Mouse (Mus musculus) G1E (cell line): Measurements from ENCODE around the gene Sun1. TPM values are rescaled to one million over a fixed set of nuclear protein-coding genes. Genes with fewer than 3 reads are reported as not detected.

ENCODE experiments used
- ATAC-seq: 2 replicates; pipeline ENCODE4 v1.8.0; 2016; ENCODE audit warnings: mild to moderate bottlenecking; ENCODE audit not compliant: insufficient number of reproducible peaks, poor library complexity, low FRiP score, severe bottlenecking; ENCODE audit errors: extremely low read depth
- DNase-seq: peaks from one replicate; pipeline ENCODE4 v3.0.0; 2012; ENCODE audit warnings: low spot score
- H3K27me3 ChIP-seq: 2 replicates; pipeline ENCODE4 v1.6.1; 2012; ENCODE audit warnings: mild to moderate bottlenecking, low read length, inconsistent platforms; ENCODE audit not compliant: insufficient read depth
- H3K36me3 ChIP-seq: replicated peaks from 2 replicates; pipeline ENCODE3; 2012; ENCODE audit warnings: mild to moderate bottlenecking, inconsistent platforms
- H3K4me1 ChIP-seq: 2 replicates; pipeline ENCODE4 v1.6.1; 2012; ENCODE audit warnings: low read depth, low read length, inconsistent platforms, mixed read lengths; ENCODE audit not compliant: insufficient read depth
- H3K4me3 ChIP-seq: 2 replicates; pipeline ENCODE4 v1.5.1; 2012; ENCODE audit warnings: low read depth, mild to moderate bottlenecking, inconsistent platforms, low read length, moderate library complexity, mixed read lengths
- H3K9me3 ChIP-seq: replicated peaks from 2 replicates; pipeline ENCODE4 v1.6.1; 2012; ENCODE audit warnings: inconsistent platforms
- CTCF ChIP-seq: IDR thresholded peaks from 2 replicates; pipeline ENCODE4 v1.5.1; 2012; ENCODE audit warnings: low read depth, low read length, inconsistent platforms, mixed read lengths
- GATA1 ChIP-seq: IDR thresholded peaks from 2 replicates; pipeline ENCODE4 v1.6.1; 2012; ENCODE audit warnings: borderline replicate concordance, low read length, inconsistent platforms, mixed read lengths
- GATA2 ChIP-seq: IDR thresholded peaks from 2 replicates; pipeline ENCODE4 v1.6.1; 2012; ENCODE audit warnings: low read depth, low read length, inconsistent platforms, borderline replicate concordance
- POLR2AphosphoS5 ChIP-seq: IDR thresholded peaks from 2 replicates; pipeline ENCODE4 v1.6.1; 2012; ENCODE audit warnings: low read depth, low read length, inconsistent platforms; ENCODE audit not compliant: insufficient replicate concordance
- TAL1 ChIP-seq: conservative IDR thresholded peaks from 2 replicates; pipeline ENCODE4 v1.6.1; 2012; ENCODE audit warnings: low read depth, low read length, inconsistent platforms, mixed read lengths
- polyA plus RNA-seq: library from polyadenylated mRNA; stranded (reverse); fragments of >175 nt; gene quantifications from 2 replicates; pipeline ENCODE4 v1.2.3, GENCODE M21; 2012
- total RNA-seq, 2 experiments: library from RNA; stranded (forward) in 1 of 2; stranded (reverse) in 1 of 2; fragments of 200-1000 nt in 1 of 2; fragments of >200 nt in 1 of 2; fragmentation: Nextera tagmentation in 1 of 2; gene quantifications; 2 replicates each; pipeline ENCODE4 v1.2.3; 2014 to 2017

The Sun1 gene
- total and polyA plus RNA-seq, 3 experiments = 11.8 to 61.2 (median 45.7) TPM

- ATAC-seq = no peak
- Histone ChIP-seq H3K9me3 (no peaks in the 10 kb centered on the region), H3K36me3 (peaks cover 50% of the 10 kb centered on the region), H3K27me3 (peaks cover 9% of the 10 kb centered on the region; the same call in 1 of the 2 replicates), H3K4me1 (peaks cover 32% of the 10 kb centered on the region), H3K4me3 (no peak overlapping the region)
- no peak for DNase-seq
- no peak for TF ChIP-seq GATA1
- no peak for TF ChIP-seq GATA2
- TF ChIP-seq POLR2AphosphoS5 = no peak
- TF ChIP-seq CTCF = no peak
Measured at GRCm38 (mm10) chr5:139270806-139271521, 70.5 kb downstream of the Sun1 start.

DNA sequence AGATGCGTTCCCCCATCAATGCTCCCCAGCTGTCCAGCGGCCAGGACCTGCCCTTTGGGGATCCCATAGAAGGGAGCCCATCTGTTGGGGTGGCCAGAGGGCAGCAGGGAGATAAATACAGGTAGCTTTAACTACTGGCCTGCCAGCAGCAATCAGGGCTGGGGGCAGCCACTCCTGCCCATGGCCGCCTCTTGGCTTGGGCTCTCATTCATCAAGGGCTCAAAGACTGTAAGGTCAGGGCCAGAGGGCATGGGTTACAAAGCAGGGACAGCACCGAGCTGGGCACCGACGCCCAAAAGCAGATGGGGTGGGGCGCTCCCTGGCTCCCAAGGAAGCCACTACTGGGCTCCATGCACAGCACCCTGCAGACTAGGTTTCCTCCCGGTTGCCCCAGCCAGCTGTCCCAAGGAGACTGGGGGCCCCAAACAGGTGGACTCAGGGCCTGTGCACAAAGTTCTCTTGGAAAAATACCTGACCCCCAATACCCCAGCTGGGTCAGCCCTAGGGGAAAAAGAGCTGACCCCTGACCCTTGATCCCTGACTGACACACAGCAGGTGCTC lies 71.6 kb downstream of the Sun1 start:
- ATAC-seq = no peak
- Histone ChIP-seq H3K4me1 (peaks cover 32% of the 10 kb centered on the region), H3K27me3 (peaks cover 9% of the 10 kb centered on the region; the same call in 1 of the 2 replicates), H3K9me3 (no peaks in the 10 kb centered on the region), H3K4me3 (no peak overlapping the region), H3K36me3 (peaks cover 39% of the 10 kb centered on the region)
- no peak for DNase-seq
- TF ChIP-seq GATA2 (no peak), CTCF (no peak), GATA1 (no peak), TAL1 (no peak), POLR2AphosphoS5 (no peak)

DNA sequence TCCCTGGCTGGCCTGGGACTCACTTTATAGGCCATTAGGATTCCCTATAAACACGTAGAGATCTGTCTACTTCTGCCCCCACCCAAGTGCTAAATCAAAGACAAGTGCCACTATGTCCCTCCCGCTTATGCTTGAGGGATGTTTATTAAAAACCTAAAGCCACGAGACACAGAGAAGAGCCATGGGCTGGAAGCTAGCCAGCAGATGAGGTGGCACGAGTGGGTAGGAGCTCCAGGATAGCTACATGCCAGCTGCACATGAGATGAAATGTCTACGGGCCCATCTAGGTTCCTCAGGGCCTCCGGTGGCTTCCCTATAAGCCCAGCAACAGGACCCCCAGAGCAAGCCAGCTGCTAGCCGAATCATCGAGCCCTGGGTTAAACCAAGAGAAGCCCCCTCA lies 76.8 kb downstream of the Sun1 start:
- DNase-seq = no peak
- ATAC-seq = no peak
- H3K36me3 ChIP-seq = no peaks in the 10 kb centered on the region
- H3K27me3 ChIP-seq = peaks cover 36% of the 10 kb centered on the region
- H3K4me1 ChIP-seq = peaks cover 54% of the 10 kb centered on the region
- H3K4me3 ChIP-seq = no peak overlapping the region
- no peaks in the 10 kb centered on the region for H3K9me3 ChIP-seq
- TF ChIP-seq GATA1 (no peak), TAL1 (no peak), POLR2AphosphoS5 (no peak), CTCF (no peak), GATA2 (no peak)

DNA sequence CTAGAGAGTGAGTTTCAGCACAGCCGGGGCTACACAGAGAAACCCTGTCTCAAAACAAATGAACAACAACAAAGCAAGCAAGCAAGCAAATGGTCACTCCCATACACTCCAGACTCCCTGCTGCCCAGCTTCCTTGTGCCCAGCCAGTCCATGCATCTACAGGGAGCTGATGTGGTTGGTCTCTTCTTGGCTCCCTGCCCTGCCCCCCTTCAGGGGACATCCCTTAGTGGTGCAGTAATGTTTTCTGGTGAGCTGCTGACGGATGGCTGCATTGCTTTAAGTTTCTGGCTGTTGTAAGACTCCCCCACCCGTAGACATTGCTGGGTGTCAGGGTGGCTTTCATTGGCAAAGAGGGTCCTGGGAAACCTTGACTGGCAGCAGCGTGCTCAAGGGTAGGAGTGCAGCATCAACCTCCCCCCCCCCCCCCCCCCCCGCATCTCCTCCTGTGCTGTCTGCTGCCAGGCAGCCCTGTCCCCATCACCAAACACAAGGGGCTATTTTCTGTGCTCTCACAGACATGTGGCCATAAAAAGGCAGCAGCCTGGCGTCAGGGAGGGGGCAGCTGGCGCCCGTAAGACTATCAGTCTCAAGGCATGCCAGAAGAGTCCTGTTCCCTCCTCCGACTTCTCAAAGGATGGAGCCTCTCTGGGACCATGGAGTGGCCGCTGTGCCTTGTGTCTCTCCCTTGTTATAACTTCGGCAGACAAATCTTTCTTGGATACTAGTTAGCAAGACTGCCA lies 81.1 kb downstream of the Sun1 start:
- Histone ChIP-seq H3K9me3 (no peaks in the 10 kb centered on the region), H3K4me3 (no peak overlapping the region), H3K36me3 (no peaks in the 10 kb centered on the region), H3K27me3 (peaks cover 42% of the 10 kb centered on the region), H3K4me1 (peaks cover 63% of the 10 kb centered on the region)
- ATAC-seq = no peak
- DNase-seq = no peak
- TF ChIP-seq CTCF (no peak), POLR2AphosphoS5 (no peak), GATA2 (no peak), GATA1 (no peak), TAL1 (no peak)

DNA sequence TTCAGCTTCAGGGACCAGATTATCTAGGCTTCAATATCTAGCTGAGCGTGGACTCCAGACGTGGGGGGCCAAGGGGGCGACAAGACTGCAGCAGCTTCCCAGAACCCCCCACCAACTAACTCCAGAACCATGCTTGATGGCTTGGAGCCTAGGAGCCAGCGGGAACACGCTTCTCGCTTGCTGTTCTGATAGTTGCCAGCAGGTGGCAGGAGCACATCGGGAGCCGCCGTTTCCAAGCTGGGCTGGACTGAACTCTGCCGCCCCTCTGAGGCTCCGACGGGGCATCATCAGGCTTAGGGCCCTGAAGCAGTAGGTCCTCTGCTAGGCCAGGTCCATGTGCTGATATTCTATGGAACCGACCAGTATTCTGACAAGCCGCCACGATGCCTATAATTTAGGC lies 81.8 kb downstream of the Sun1 start:
- DNase-seq (peak; percentile 66), ATAC-seq (peak; percentile 18; the same call in 1 of the 2 replicates)
- Histone ChIP-seq H3K4me3 (no peak overlapping the region), H3K4me1 (peaks cover 70% of the 10 kb centered on the region), H3K27me3 (peaks cover 42% of the 10 kb centered on the region), H3K9me3 (no peaks in the 10 kb centered on the region), H3K36me3 (no peaks in the 10 kb centered on the region)
- TF ChIP-seq GATA1 (no peak), CTCF (peak; percentile 86)

GRCm38 (mm10) chr5:139283460-139284180 lies 83.2 kb downstream of the Sun1 start:
- peaks cover 83% of the 10 kb centered on the region for H3K4me1 ChIP-seq
- no peak for DNase-seq

More at GRCm38 (mm10) chr5:139283460-139284180, 83.2 kb downstream of the Sun1 start:
- H3K36me3 ChIP-seq = no peaks in the 10 kb centered on the region
- peaks cover 42% of the 10 kb centered on the region for H3K27me3 ChIP-seq
- no peaks in the 10 kb centered on the region for H3K9me3 ChIP-seq
- TF ChIP-seq GATA1 (no peak), TAL1 (no peak)
- ATAC-seq = no peak
- no peak overlapping the region for H3K4me3 ChIP-seq
